Mouse (Mus musculus): ENCODE data around the gene Olfr1391. TPM values are rescaled to one million over a fixed set of nuclear protein-coding genes. Genes with fewer than 3 reads are reported as not detected.
"Not testable (repeated sequence)": the region's sequence is repeated elsewhere in the genome, so short reads cannot be mapped to it uniquely, and the experiment has no call there.

The Olfr1391 gene
- total and polyA plus RNA-seq, 3 experiments: not detected

DNA sequence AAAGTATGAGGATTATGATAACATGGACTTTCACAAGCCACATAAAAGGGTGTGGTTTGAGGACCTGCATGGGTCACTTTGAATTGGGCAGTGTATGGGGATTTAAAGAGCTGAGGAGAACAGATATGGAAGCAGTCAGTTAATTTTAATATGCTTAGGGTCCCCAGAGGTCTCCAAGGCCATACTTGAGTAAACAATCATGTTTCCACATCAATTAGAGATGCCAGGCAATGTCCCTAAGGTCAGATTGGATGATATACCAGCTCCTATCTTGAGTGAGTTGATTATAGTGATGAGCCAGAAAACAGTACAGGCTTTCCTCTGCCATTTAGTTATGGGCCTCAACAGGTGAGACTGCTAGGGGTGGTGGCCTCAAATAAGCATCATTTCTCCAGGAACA, 18.1 kb upstream of the Olfr1391 start, which contains the start of gene Olfr10:
Gene Olfr10, plus strand, starts transcription at position 301 of the 400 bp plus-strand sequence.
- dilution Hi-C loops (cut with MboI; ENCODE audit: extremely low pct_ligation_motif_present, extremely low pct_unique_long_range_greater_than_20kb, low sequenced_read_pairs) (no loop called here), in situ Hi-C loops (cut with MboI; ENCODE audit: low pct_ligation_motif_present, low pct_unique_long_range_greater_than_20kb, low sequenced_read_pairs) (no loop called here)
- Histone ChIP-seq H3K4me3 (replicated peaks in 1 of 3; ENCODE audit: low read depth in 2 of 3, low read length in 2 of 3, poor library complexity in 1 of 3) (no peak within 1 kb of the TSS), H3K36me3 (replicated peaks in 1 of 2; ENCODE audit: control insufficient read depth in 1 of 2, insufficient read depth in 1 of 2, low read length in 1 of 2) (no peaks in the 10 kb centered on the region), H3K4me2 (ENCODE audit: insufficient read depth, low read depth, poor library complexity, severe bottlenecking) (no peak within 1 kb of the TSS), H3K27me3 (replicated peaks) (peaks cover 2% of the 10 kb centered on the region), H3K79me2 (replicated peaks; ENCODE audit: control insufficient read depth, extremely low read depth, insufficient read depth, poor library complexity, severe bottlenecking) (no peaks in the 10 kb centered on the region), H3K27ac (ENCODE audit: insufficient read depth, low read depth) (no peak within 1 kb of the TSS), H3K9me3 (replicated peaks; ENCODE audit: low read length) (peaks cover 9% of the 10 kb centered on the region), H3K9ac (ENCODE audit: insufficient read depth, low read depth) (no peak within 1 kb of the TSS), H3K4me1 (ENCODE audit: control insufficient read depth in 1 of 2, insufficient read depth in 2 of 2) (no peaks in the 10 kb centered on the region)
- TF ChIP-seq MXI1 (IDR thresholded peaks at IDR 0.05; ENCODE audit: low read depth, low read length): no peak
- DNase-seq (ENCODE audit: extremely low read depth): no peak

DNA sequence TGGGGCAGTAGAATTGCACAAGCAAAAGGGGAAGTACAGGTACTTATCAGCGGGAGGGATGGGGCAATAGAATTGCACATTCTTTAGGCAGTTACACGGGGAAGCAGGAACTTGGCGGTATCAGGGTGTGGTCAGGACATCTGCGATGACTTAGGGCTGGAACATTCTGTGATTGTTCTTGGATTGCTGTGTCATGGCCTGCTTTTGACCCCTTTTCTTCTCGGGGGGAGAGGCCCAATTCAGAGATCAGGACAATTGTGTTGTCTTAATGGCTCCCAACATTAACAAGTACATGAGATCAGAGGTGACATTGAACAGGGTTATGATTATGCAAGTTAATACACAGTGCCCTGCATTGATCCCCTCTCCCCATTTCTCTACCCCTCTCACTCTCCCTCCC, 14.0 kb upstream of the Olfr1391 start:
- H3K27me3 ChIP-seq (replicated peaks); H3K79me2 ChIP-seq (replicated peaks; ENCODE audit: control insufficient read depth, extremely low read depth, insufficient read depth, poor library complexity, severe bottlenecking); H3K4me2 ChIP-seq (ENCODE audit: insufficient read depth, low read depth, poor library complexity, severe bottlenecking); H3K27ac ChIP-seq (ENCODE audit: insufficient read depth, low read depth); H3K9ac ChIP-seq (ENCODE audit: insufficient read depth, low read depth); H3K4me1 ChIP-seq (ENCODE audit: control insufficient read depth in 1 of 2, insufficient read depth in 2 of 2); H3K4me3 ChIP-seq (replicated peaks in 1 of 3; ENCODE audit: low read depth in 2 of 3, low read length in 2 of 3, poor library complexity in 1 of 3); dilution Hi-C loops (cut with MboI; ENCODE audit: extremely low pct_ligation_motif_present, extremely low pct_unique_long_range_greater_than_20kb, low sequenced_read_pairs); in situ Hi-C loops (cut with MboI; ENCODE audit: low pct_ligation_motif_present, low pct_unique_long_range_greater_than_20kb, low sequenced_read_pairs); H3K36me3 ChIP-seq (replicated peaks in 1 of 2; ENCODE audit: control insufficient read depth in 1 of 2, insufficient read depth in 1 of 2, low read length in 1 of 2); H3K9me3 ChIP-seq (replicated peaks; ENCODE audit: low read length); DNase-seq (ENCODE audit: extremely low read depth): not testable (repeated sequence)

DNA sequence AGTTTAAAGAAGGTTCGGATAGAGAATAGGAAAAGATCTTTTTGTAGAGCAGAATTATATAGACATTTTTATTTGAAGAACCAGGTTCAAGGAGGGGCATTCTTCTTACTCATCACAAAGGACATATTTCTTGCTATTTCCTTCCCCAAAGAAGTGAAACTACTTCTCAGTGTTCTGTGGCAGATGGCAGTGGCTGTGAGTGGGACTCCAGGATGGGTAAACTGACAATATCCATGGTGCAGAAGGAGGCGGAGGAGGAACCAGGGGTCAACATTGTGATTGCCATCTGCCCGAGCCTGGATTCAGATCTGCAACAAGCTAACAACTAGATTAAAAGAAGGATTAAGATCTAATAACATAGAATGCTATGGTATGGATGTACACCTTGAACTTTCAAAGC, 4.2 kb downstream of the Olfr1391 start:
- dilution Hi-C loops (cut with MboI; ENCODE audit: extremely low pct_ligation_motif_present, extremely low pct_unique_long_range_greater_than_20kb, low sequenced_read_pairs): no loop called here
- in situ Hi-C loops (cut with MboI; ENCODE audit: low pct_ligation_motif_present, low pct_unique_long_range_greater_than_20kb, low sequenced_read_pairs): no loop called here
- DNase-seq (ENCODE audit: extremely low read depth): no peak

More for the DNA sequence above, 4.2 kb downstream of the Olfr1391 start:
- Histone ChIP-seq H3K9ac (ENCODE audit: insufficient read depth, low read depth) (no peak overlapping the region), H3K4me3 (replicated peaks in 1 of 3; ENCODE audit: low read depth in 2 of 3, low read length in 2 of 3, poor library complexity in 1 of 3) (no peak overlapping the region), H3K4me2 (ENCODE audit: insufficient read depth, low read depth, poor library complexity, severe bottlenecking) (no peak overlapping the region), H3K79me2 (replicated peaks; ENCODE audit: control insufficient read depth, extremely low read depth, insufficient read depth, poor library complexity, severe bottlenecking) (no peaks in the 10 kb centered on the region), H3K4me1 (ENCODE audit: control insufficient read depth in 1 of 2, insufficient read depth in 2 of 2) (peaks cover 0 to 6% of the 10 kb centered on the region in 2 experiments; a peak in 1 of 4 replicates), H3K27me3 (replicated peaks) (no peaks in the 10 kb centered on the region), H3K27ac (ENCODE audit: insufficient read depth, low read depth) (no peak overlapping the region), H3K36me3 (replicated peaks in 1 of 2; ENCODE audit: control insufficient read depth in 1 of 2, insufficient read depth in 1 of 2, low read length in 1 of 2) (no peaks in the 10 kb centered on the region), H3K9me3 (replicated peaks; ENCODE audit: low read length) (no peaks in the 10 kb centered on the region)
- TF ChIP-seq USF2 (conservative IDR thresholded peaks at IDR 0.05; ENCODE audit: low read depth, low read length) (no peak), KAT2A (IDR thresholded peaks at IDR 0.05; ENCODE audit: insufficient replicate concordance, low read length) (no peak), PAX5 (IDR thresholded peaks at IDR 0.05; ENCODE audit: low read length) (no peak), MEF2A (IDR thresholded peaks at IDR 0.05; ENCODE audit: borderline replicate concordance, low read depth, low read length) (no peak), E2F4 (IDR thresholded peaks at IDR 0.05; ENCODE audit: insufficient replicate concordance, low read depth, low read length) (no peak), HCFC1 (IDR thresholded peaks at IDR 0.05; ENCODE audit: low read depth, low read length) (no peak), SMC3 (IDR thresholded peaks at IDR 0.05; ENCODE audit: low read depth, low read length) (no peak), GABPA (IDR thresholded peaks at IDR 0.05; ENCODE audit: insufficient replicate concordance, low read depth, low read length) (no peak), MAFK (IDR thresholded peaks at IDR 0.05; ENCODE audit: insufficient replicate concordance, low read length) (no peak), IRF4 (IDR thresholded peaks at IDR 0.05; ENCODE audit: low read depth, low read length) (no peak), JUND (conservative IDR thresholded peaks at IDR 0.05; ENCODE audit: low read depth, low read length) (no peak), TBP (conservative IDR thresholded peaks at IDR 0.05; ENCODE audit: low read depth, low read length) (no peak), MXI1 (IDR thresholded peaks at IDR 0.05; ENCODE audit: low read depth, low read length) (no peak), ZC3H11A (IDR thresholded peaks at IDR 0.05; ENCODE audit: low read depth, low read length) (no peak), ZMIZ1 (IDR thresholded peaks at IDR 0.05; ENCODE audit: low read depth, low read length) (no peak), BHLHE40 (IDR thresholded peaks at IDR 0.05; ENCODE audit: low read depth, low read length) (no peak), UBTF (IDR thresholded peaks at IDR 0.05; ENCODE audit: low read depth, low read length) (no peak), ZNF384 (IDR thresholded peaks at IDR 0.05; ENCODE audit: low read depth, low read length) (no peak)

Measured in CH12.LX (cell line).